Mouse (Mus musculus) midbrain, postnatal 0 days (tissue): ENCODE results near the gene Larp7. TPM values are rescaled to one million over a fixed set of nuclear protein-coding genes. Genes with fewer than 3 reads are reported as not detected.

Experiments
- ATAC-seq: fragments of 200-750 bp; cut with Nextera tagmentation; 2 replicates; pipeline ENCODE4 v1.8.0; 2017; ENCODE audit warnings: moderate number of reproducible peaks, mild to moderate bottlenecking, moderate TSS enrichment, moderate library complexity; ENCODE audit not compliant: low FRiP score
- DNase-seq: peaks from one replicate; pipeline ENCODE4 v3.0.0-alpha.2; 2015; ENCODE audit warnings: low spot score
- H3K27ac ChIP-seq: fragments of 300-500 bp; sonication (generic); 2 replicates; pipeline ENCODE4 v1.5.1; 2014; ENCODE audit warnings: low read depth, mild to moderate bottlenecking, low read length, mixed read lengths
- H3K27me3 ChIP-seq: fragments of 300-500 bp; sonication (generic); 2 replicates; pipeline ENCODE4 v1.6.1; 2014; ENCODE audit warnings: low read length, control low read depth, mixed read lengths; ENCODE audit not compliant: insufficient read depth
- H3K36me3 ChIP-seq: fragments of 300-500 bp; sonication (generic); 2 replicates; pipeline ENCODE4 v1.6.1; 2014; ENCODE audit warnings: low read length, control low read depth, mixed read lengths; ENCODE audit not compliant: insufficient read depth
- H3K4me1 ChIP-seq: fragments of 300-500 bp; sonication (generic); 2 replicates; pipeline ENCODE4 v1.6.1; 2014; ENCODE audit warnings: mild to moderate bottlenecking, control low read depth, antibody characterized with exemption, low read length, mixed read lengths; ENCODE audit not compliant: insufficient read depth
- H3K4me2 ChIP-seq: fragments of 300-500 bp; sonication (generic); 2 replicates; pipeline ENCODE4 v1.6.1; 2014; ENCODE audit warnings: low read depth, mild to moderate bottlenecking, low read length, mixed read lengths; ENCODE audit not compliant: poor library complexity, severe bottlenecking
- H3K4me3 ChIP-seq: fragments of 300-500 bp; sonication (generic); 2 replicates; pipeline ENCODE4 v1.5.1; 2014; ENCODE audit warnings: low read depth, mild to moderate bottlenecking, low read length, moderate library complexity
- H3K9ac ChIP-seq: fragments of 300-500 bp; sonication (generic); replicated peaks from 2 replicates; pipeline ENCODE4 v1.6.1; 2014; ENCODE audit warnings: mild to moderate bottlenecking, low read length, moderate library complexity, mixed read lengths; ENCODE audit not compliant: poor library complexity, severe bottlenecking
- H3K9me3 ChIP-seq: fragments of 300-500 bp; sonication (generic); 2 replicates; pipeline ENCODE4 v1.6.1; 2016; ENCODE audit warnings: low read length, control low read depth
- CTCF ChIP-seq: IDR thresholded peaks from 2 replicates; pipeline ENCODE4 v1.5.1; 2016; ENCODE audit warnings: antibody characterized with exemption, mild to moderate bottlenecking
- WGBS: fragments of 180-500 bp; shearing (Covaris S2); extraction: QIAGEN DNeasy Blood & Tissue Kit; methylation state at CpG from one replicate; pipeline ENCODE4 v1.1.7; 2014; 5-methylcytosine and 5-hydroxymethylcytosine counted together
- polyA plus RNA-seq: library from polyadenylated mRNA; unstranded; fragments of >200 nt; fragmentation: Nextera tagmentation; extraction: Ambion mirVana; gene quantifications from 2 replicates; pipeline ENCODE4 v1.2.1, GENCODE M21; 2015
- total RNA-seq: library from RNA; depleted of rRNA; stranded (reverse); fragments of >200 nt; gene quantifications from 2 replicates; pipeline ENCODE4 v1.2.3, GENCODE M21; 2014; rRNA removed

Larp7 gene
- total RNA-seq (9.0 and 14.0 TPM in 2 replicates), polyA plus RNA-seq (27.6 and 31.8 TPM in 2 replicates)

GRCm38 (mm10) chr3:127552973-127553719 is at the start of gene Larp7, which contains the start of gene Zgrf1:
Larp7 (minus strand) TSS chr3:127553349.
Zgrf1 (plus strand) TSS chr3:127553489.
- H3K9ac ChIP-seq: peak within 1 kb of the TSS; percentile 64
- H3K27me3 ChIP-seq: no peaks in the 10 kb centered on the region
- H3K36me3 ChIP-seq: no peaks in the 10 kb centered on the region
- H3K4me2 ChIP-seq: peak within 1 kb of the TSS; percentile 86
- H3K27ac ChIP-seq: peak within 1 kb of the TSS; percentile 93
- H3K4me3 ChIP-seq: peak within 1 kb of the TSS; percentile 70
- TF ChIP-seq CTCF: no peak
- peak; percentile 99 for DNase-seq
- 1% methylated on average over 61 of the region's 73 CpGs for WGBS
- ATAC-seq: peak; percentile 99
- no peaks in the 10 kb centered on the region for H3K9me3 ChIP-seq
- H3K4me1 ChIP-seq: no peaks in the 10 kb centered on the region

DNA sequence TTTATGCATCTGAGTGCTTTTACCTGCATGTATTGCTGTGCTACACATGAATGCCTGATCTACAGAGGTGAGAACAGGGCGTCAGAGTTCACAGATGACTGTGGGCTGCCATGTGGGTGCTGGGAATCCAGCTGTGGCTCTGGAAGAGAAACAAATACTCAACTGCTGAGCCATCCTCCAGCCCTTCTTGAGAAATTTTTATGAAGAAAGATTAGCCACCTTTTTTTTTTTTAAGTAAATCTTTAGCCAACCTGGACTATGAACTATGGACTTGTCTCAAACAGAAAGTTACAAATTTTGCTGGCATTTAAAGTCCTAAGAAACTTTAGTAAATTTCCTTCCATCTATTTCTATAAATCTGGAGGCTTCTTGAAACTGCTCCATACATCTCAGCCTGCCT is 44.0 kb upstream of the Larp7 start:
- DNase-seq: no peak
- no peak for ATAC-seq
- 91% methylated on average over 1 of the region's 1 CpGs for WGBS
- Histone ChIP-seq H3K4me1 (no peaks in the 10 kb centered on the region), H3K4me2 (no peak overlapping the region), H3K9me3 (no peaks in the 10 kb centered on the region), H3K9ac (no peak overlapping the region), H3K27me3 (no peaks in the 10 kb centered on the region), H3K4me3 (no peak overlapping the region), H3K27ac (no peak overlapping the region), H3K36me3 (no peaks in the 10 kb centered on the region)
- no peak for TF ChIP-seq CTCF

GRCm38 (mm10) chr3:127572557-127572956 is 19.4 kb upstream of the Larp7 start:
- Histone ChIP-seq H3K27ac (no peak overlapping the region), H3K4me1 (no peaks in the 10 kb centered on the region), H3K4me3 (no peak overlapping the region), H3K9ac (no peak overlapping the region), H3K9me3 (no peaks in the 10 kb centered on the region), H3K36me3 (no peaks in the 10 kb centered on the region), H3K4me2 (no peak overlapping the region), H3K27me3 (no peaks in the 10 kb centered on the region)
- peak; percentile 84 for TF ChIP-seq CTCF
- ATAC-seq: peak; percentile 68; the same call in 1 of the 2 replicates
- peak; percentile 65 for DNase-seq
- 65% methylated on average over 4 of the region's 4 CpGs for WGBS

- H3K4me2 ChIP-seq: no peak overlapping the region
- H3K9me3 ChIP-seq: no peaks in the 10 kb centered on the region
- H3K27me3 ChIP-seq: no peaks in the 10 kb centered on the region
- peaks cover 6% of the 10 kb centered on the region; the same call in 1 of the 2 replicates for H3K36me3 ChIP-seq
- H3K4me1 ChIP-seq: no peaks in the 10 kb centered on the region
- no peak overlapping the region for H3K27ac ChIP-seq
- H3K4me3 ChIP-seq: no peak overlapping the region
- ATAC-seq (no peak), DNase-seq (no peak)
- TF ChIP-seq CTCF: 0 out of 2 replicates have a peak, but pooled peaks have one; percentile 12
- H3K9ac ChIP-seq: no peak overlapping the region
- WGBS: 77% methylated on average over 3 of the region's 3 CpGs
Observed at GRCm38 (mm10) chr3:127565129-127565528, 12.0 kb upstream of the Larp7 start.

DNA sequence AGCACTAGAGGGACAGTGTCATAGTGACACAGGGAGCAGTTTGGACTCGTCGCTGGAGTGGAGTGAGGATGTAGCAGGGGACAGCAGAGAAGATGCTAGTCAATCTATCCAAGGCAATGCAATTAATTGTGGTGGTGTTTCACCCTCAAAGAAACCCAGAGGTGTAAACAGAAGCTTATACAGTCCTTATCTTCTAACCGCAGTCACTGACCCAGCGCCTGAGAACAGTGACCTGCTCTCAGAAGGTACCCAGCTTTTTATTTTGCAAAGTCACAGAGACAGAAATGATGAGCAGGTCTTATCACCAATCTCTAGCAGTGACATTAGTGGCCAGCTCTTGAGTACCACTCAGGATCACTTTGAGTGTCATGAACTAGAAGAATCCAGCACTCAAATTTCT is 9.8 kb upstream of the Larp7 start:
- H3K36me3 ChIP-seq: peaks cover 6% of the 10 kb centered on the region; the same call in 1 of the 2 replicates
- H3K4me2 ChIP-seq: no peak overlapping the region
- H3K4me3 ChIP-seq: no peak overlapping the region
- H3K27me3 ChIP-seq: no peaks in the 10 kb centered on the region
- no peaks in the 10 kb centered on the region for H3K9me3 ChIP-seq
- ATAC-seq (no peak), DNase-seq (no peak)
- no peak overlapping the region for H3K9ac ChIP-seq
- H3K4me1 ChIP-seq: no peaks in the 10 kb centered on the region
- no peak for TF ChIP-seq CTCF
- 91% methylated on average over 4 of the region's 4 CpGs for WGBS
- no peak overlapping the region for H3K27ac ChIP-seq

GRCm38 (mm10) chr3:127558201-127558600 is 5.1 kb upstream of the Larp7 start:
- Histone ChIP-seq H3K27ac (no peak overlapping the region), H3K36me3 (peaks cover 6% of the 10 kb centered on the region; the same call in 1 of the 2 replicates), H3K4me2 (no peak overlapping the region), H3K9me3 (no peaks in the 10 kb centered on the region), H3K27me3 (no peaks in the 10 kb centered on the region), H3K9ac (no peak overlapping the region), H3K4me3 (no peak overlapping the region), H3K4me1 (no peaks in the 10 kb centered on the region)
- peak; percentile 31; the same call in 1 of the 2 replicates for TF ChIP-seq CTCF
- no peak for ATAC-seq
- no peak for DNase-seq
